Mouse (Mus musculus): ENCODE data around the gene Hectd2.

DNA sequence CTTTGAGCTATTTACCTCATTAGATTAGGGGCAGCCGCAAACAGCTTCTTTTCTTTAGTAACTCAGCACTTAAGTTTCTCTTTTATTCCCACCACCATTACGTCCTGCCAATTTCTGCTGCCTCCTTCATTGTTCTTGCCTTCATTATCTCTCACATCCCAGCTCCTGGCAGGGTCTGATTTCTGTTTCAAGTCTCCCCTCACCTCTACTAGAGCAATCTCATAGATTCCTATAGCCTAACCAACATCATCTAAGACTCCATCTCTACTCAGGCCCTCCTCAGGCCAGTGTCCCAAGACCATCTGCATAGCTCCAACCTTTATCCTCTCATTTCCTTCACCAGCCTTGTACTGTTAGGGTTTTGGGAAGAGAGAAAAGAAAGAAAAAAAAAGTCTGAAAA lies 19.3 kb upstream of the Hectd2 start:
- TF ChIP-seq CTCF (IDR thresholded peaks at IDR 0.05; ENCODE audit: extremely low read depth, insufficient read depth, insufficient read length, insufficient replicate concordance): no peak
- no peak for TF ChIP-seq POLR2A (IDR thresholded peaks at IDR 0.05; ENCODE audit: low read depth, low read length)

All from spleen, adult 2 months (tissue).